13 mouse cellular contexts compared by ENCODE assay signal in the genomic region with DNA sequence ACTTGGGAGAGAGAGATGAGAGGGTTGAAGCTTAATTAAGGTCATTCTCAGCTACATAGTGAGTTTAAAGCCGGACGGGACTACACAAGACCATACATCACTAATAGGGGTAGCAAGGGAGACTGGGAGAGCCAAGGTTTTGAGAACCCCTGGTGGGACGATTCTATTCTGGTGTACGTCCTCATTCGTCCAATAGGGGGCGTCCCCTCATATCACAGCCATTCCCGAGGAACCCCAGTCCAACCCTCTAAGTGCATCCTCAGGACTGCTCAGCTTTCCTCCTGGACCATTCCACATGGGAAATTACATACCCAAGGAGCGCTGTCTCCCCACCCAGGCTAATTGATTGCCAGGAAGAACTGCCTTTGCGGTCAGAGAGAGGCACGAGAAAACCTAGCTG.
DNase-seq lines count a peak whose midpoint lies in the region; ATAC-seq and TF ChIP-seq lines count a peak whose summit lies in the region.
"Had no signal": no experiment of that assay in that cellular context is flagged by ENCODE, and none has a peak within 500 bp of the region (broad histone marks: within the 10 kb centered on the region; RNA-seq: fewer than 3 reads in every experiment).

No protein-coding gene starts in this region.

- no peaks in the 10 kb centered on the region for H3K4me1 ChIP-seq in testis, adult 2 months (ENCODE audit: control insufficient read depth, insufficient read depth, low read length)
- H3K4me1 ChIP-seq: embryonic facial prominence, embryonic 15.5 days; hindbrain, embryonic 13.5 days had no signal

- intact Hi-C loops in heart, postnatal 25 days (cut with DNase I): no loop called here

- no peak for TF ChIP-seq POLR2A in testis, adult 2 months (IDR thresholded peaks at IDR 0.05; ENCODE audit: control insufficient read depth, low read depth, low read length)

- no peak overlapping the region for H3K4me3 ChIP-seq in testis, adult 2 months (ENCODE audit: control insufficient read depth, low read depth, low read length)
- H3K4me3 ChIP-seq: embryonic facial prominence, embryonic 15.5 days; hindbrain, embryonic 13.5 days had no signal

- ATAC-seq in CD4-positive, CD25-positive, alpha-beta regulatory T cell, adult 4 months: no peak
- ATAC-seq: forebrain, postnatal 0 days had no signal

- DNase-seq in CD4-positive, CD25-positive, alpha-beta regulatory T cell, adult 2 months (ENCODE audit: low read depth, low spot score): peak; percentile 33
- peak; percentile 9 for DNase-seq in kidney, postnatal 10 days
- no peak for DNase-seq in kidney, postnatal 36 days
- DNase-seq in testis, postnatal 10 days (ENCODE audit: low spot score): no peak
- peak; percentile 14 for DNase-seq in retina, embryonic 14.5 days (ENCODE audit: low spot score)
- no peak for DNase-seq in heart, postnatal 25 days (ENCODE audit: low spot score)
- DNase-seq: cerebellum, adult 8-10 months; forebrain, postnatal 0 days; heart, adult 11 months had no signal

- H3K36me3 ChIP-seq in testis, adult 2 months (ENCODE audit: control insufficient read depth, insufficient read depth, low read length): no peaks in the 10 kb centered on the region
- H3K36me3 ChIP-seq: embryonic facial prominence, embryonic 15.5 days; hindbrain, embryonic 13.5 days had no signal

- H3K27me3 ChIP-seq in testis, adult 2 months (ENCODE audit: control insufficient read depth, insufficient read depth, low read length): no peaks in the 10 kb centered on the region
- H3K27me3 ChIP-seq: embryonic facial prominence, embryonic 15.5 days; hindbrain, embryonic 13.5 days had no signal

- peak; percentile 40; the same call in 1 of the 2 replicates for TF ChIP-seq CTCF in testis, adult 2 months (IDR thresholded peaks at IDR 0.05; ENCODE audit: control insufficient read depth, insufficient read depth, insufficient replicate concordance, low read depth, low read length)

- H3K27ac ChIP-seq in testis, adult 2 months (ENCODE audit: control insufficient read depth, insufficient read depth, low read depth, low read length): no peak overlapping the region
- H3K27ac ChIP-seq: embryonic facial prominence, embryonic 15.5 days; hindbrain, embryonic 13.5 days had no signal

Comparison
In these comparisons a context has a peak if more than half of its experiments do, and no peak if none do; other contexts are left out.
1. DNase-seq: peak in CD4-positive, CD25-positive, alpha-beta regulatory T cell, adult 2 months (single experiment), kidney, postnatal 10 days (single experiment) and retina, embryonic 14.5 days (single experiment); none in kidney, postnatal 36 days (0 of 2), testis, postnatal 10 days (single experiment) and heart, postnatal 25 days (single experiment).